Mouse (Mus musculus): Measurements from ENCODE around the gene Scaf4. TPM values are rescaled to one million over a fixed set of nuclear protein-coding genes. Genes with fewer than 3 reads are reported as not detected.

Gene Scaf4
- polyA plus RNA-seq, 1 experiment from 2014 or later = 34.1 TPM

DNA sequence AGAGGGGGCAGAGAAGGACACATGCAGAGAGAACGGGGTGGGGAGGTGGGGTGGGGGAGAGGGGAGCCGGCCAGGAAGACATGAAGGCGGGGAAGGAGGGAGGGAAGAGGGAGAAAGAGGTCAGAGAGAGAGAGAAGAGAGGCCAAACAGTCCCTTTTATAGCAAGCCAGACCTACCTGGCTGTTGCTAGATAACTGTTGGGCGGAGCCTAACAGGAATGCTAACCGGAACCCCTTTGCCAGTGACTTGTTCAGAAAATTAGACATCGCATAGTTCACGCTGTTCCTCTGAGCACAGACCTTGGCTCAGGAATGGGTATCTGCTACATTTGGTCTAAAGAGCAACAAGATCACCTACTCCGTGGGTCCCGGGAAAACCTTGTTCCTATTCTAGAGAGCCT, 6.7 kb upstream of the Scaf4 start:
- no peak for ATAC-seq (ENCODE audit: insufficient number of reproducible peaks, insufficient read depth, low FRiP score, low TSS enrichment, low read depth)
- Histone ChIP-seq H3K27ac (no peak overlapping the region), H3K27me3 (no peaks in the 10 kb centered on the region), H3K4me2 (no peak overlapping the region), H3K9ac (replicated peaks) (no peak overlapping the region), H3K4me3 (replicated peaks) (no peak overlapping the region), H3K36me3 (no peaks in the 10 kb centered on the region), H3K4me1 (replicated peaks) (no peaks in the 10 kb centered on the region), H3K9me3 (no peaks in the 10 kb centered on the region)
- WGBS = 55% methylated on average over 9 of the region's 9 CpGs

DNA sequence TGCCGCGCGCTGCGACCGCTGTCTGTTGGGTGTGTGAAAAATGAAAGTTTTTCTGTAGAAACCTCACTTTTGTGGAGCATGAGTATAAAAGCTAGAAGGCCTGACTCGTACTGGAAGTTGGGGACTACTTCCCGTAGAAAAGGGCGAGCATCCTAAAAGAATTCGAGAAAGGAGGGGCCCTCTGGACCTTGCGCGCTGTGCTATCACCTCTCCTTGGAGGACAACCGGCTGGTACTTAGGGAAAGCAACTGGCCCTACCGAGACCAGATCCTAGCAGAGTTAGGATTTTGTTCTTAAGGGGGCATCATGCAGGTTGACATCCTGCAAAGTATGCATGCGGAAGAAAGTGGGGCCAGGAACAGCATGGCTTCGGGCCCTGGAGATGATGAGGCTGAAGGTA, 613 bp upstream of the Scaf4 start:
- H3K27me3 ChIP-seq = no peaks in the 10 kb centered on the region
- no peaks in the 10 kb centered on the region for H3K9me3 ChIP-seq
- WGBS = 5% methylated on average over 15 of the region's 15 CpGs
- ATAC-seq (ENCODE audit: insufficient number of reproducible peaks, insufficient read depth, low FRiP score, low TSS enrichment, low read depth) = peak; percentile 2; the same call in 1 of the 2 replicates
- peak overlapping the region; percentile 92 for H3K4me2 ChIP-seq
- H3K27ac ChIP-seq = peak overlapping the region; percentile 96
- H3K36me3 ChIP-seq = no peaks in the 10 kb centered on the region
- H3K4me3 ChIP-seq (replicated peaks) = peak overlapping the region; percentile 100
- H3K4me1 ChIP-seq (replicated peaks) = peaks cover 36% of the 10 kb centered on the region
- H3K9ac ChIP-seq (replicated peaks) = peak overlapping the region; percentile 68

DNA sequence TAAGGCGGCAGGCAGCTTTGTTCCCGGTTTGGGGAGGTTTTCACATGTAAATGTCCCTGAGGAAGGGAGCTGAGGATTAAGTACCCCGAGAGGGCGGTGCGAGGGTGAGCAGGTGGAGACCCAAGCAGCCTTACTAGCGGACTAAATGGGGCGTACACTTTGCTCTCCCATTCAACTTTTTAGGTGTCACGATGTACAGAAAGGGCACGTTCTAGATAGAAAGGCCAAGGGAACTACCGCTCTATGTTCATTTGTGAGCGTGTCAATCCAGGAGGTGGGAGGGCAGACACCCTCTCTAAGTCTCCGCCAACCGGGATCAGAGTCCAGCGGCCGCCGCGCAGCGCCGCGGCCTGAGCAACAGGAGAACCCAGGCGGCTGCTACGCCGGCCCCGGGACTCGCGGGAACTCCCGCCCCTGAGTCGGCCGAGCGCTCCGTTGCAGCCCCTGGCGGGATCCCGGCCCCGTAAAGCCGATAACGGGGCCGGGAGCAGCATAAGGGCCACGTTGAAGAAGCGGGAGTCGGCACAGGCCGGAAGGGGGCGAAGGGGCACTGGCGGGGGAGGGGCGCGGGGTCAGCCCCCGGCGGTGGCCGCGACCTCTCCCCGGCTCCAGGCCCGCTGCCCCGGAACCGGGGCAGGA, 918 bp downstream of the Scaf4 start:
- no peaks in the 10 kb centered on the region for H3K36me3 ChIP-seq
- H3K27me3 ChIP-seq = no peaks in the 10 kb centered on the region
- WGBS = under 1% methylated on average over 42 of the region's 53 CpGs
- 0 out of 2 replicates have a peak, but pooled peaks have one; percentile 0 for ATAC-seq (ENCODE audit: insufficient number of reproducible peaks, insufficient read depth, low FRiP score, low TSS enrichment, low read depth)
- H3K4me3 ChIP-seq (replicated peaks) = peak overlapping the region; percentile 100
- H3K4me2 ChIP-seq = peak overlapping the region; percentile 92
- H3K9ac ChIP-seq (replicated peaks) = peak overlapping the region; percentile 98
- H3K27ac ChIP-seq = peak overlapping the region; percentile 96
- H3K4me1 ChIP-seq (replicated peaks) = peaks cover 40% of the 10 kb centered on the region
- H3K9me3 ChIP-seq = no peaks in the 10 kb centered on the region

DNA sequence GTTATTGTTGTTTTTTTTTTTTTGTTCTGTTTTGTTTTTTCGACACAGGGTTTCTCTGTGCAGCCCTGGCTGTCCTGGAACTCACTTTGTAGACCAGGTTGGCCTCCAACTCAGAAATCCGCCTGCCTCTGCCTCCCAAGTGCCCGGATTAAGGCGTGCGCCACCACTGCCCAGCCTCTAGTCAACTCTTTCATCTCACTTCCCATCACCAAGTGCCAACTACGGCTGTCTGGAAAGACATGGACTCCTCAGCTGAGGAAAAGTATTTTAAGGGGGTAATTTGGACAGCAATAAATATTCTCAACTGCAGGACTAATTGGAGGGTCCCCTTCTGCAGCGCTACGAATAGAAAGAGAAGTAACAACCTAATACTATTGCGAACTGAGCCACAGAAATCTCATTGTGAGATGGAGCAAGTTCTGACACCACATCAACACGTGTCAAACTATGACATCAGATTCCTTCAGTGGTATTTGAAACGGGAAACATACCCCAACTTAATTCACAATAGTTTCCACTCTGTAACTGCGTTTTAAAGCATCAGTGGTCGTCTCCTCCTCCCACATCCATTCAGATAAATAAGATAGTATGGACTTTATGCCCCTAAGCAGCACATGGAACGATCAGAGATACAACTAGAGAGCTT, 1.6 kb downstream of the Scaf4 start:
- no peaks in the 10 kb centered on the region for H3K27me3 ChIP-seq
- WGBS = 32% methylated on average over 14 of the region's 14 CpGs
- peak overlapping the region; percentile 100 for H3K4me3 ChIP-seq (replicated peaks)
- H3K27ac ChIP-seq = no peak overlapping the region
- peak overlapping the region; percentile 98 for H3K9ac ChIP-seq (replicated peaks)
- H3K4me1 ChIP-seq (replicated peaks) = peaks cover 40% of the 10 kb centered on the region
- ATAC-seq (ENCODE audit: insufficient number of reproducible peaks, insufficient read depth, low FRiP score, low TSS enrichment, low read depth) = no peak
- no peaks in the 10 kb centered on the region for H3K9me3 ChIP-seq
- H3K36me3 ChIP-seq = no peaks in the 10 kb centered on the region
- peak overlapping the region; percentile 92 for H3K4me2 ChIP-seq

DNA sequence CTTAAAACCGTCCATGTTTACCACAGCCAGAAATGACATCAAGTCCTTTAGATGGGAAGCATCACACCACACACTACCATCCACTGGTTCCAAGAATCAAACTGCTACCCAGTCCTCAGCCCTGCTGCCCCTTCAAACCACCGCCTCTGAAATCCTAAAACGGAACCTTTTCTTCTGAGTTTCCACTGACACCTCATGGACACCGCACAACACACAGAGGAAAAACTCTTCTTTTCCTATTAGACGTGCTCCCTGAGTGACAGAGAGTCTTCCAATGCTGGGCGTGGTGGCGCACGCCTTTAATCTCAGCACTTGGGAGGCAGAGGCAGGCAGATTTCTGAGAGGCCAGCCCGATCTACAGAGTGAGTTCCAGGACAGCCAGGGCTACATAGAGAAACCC, 2.9 kb downstream of the Scaf4 start:
- no peak overlapping the region for H3K4me2 ChIP-seq
- H3K9me3 ChIP-seq = no peaks in the 10 kb centered on the region
- H3K27ac ChIP-seq = no peak overlapping the region
- no peaks in the 10 kb centered on the region for H3K36me3 ChIP-seq
- WGBS = 91% methylated on average over 9 of the region's 9 CpGs
- no peak overlapping the region for H3K4me3 ChIP-seq (replicated peaks)
- H3K4me1 ChIP-seq (replicated peaks) = peaks cover 40% of the 10 kb centered on the region
- H3K27me3 ChIP-seq = no peaks in the 10 kb centered on the region
- ATAC-seq (ENCODE audit: insufficient number of reproducible peaks, insufficient read depth, low FRiP score, low TSS enrichment, low read depth) = no peak
- no peak overlapping the region for H3K9ac ChIP-seq (replicated peaks)

DNA sequence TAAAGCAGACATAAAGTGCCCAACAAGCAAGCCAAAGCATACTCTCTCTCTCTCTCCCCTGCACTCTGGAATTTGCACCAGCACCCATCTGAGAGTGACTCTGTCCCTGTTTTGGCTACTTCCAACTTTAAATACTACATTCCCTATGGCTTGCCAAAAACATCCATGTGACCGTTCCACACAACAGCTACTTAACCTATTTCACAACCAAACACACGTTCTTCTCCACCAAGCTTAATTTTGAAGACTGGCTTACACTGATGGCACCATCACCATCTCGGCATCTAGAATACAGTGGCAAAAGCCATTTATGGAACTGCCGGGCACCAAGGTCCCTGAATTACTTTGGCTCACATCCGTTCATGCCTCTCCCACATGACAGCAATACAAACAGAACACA, 3.3 kb downstream of the Scaf4 start:
- Histone ChIP-seq H3K4me2 (no peak overlapping the region), H3K27me3 (no peaks in the 10 kb centered on the region), H3K9me3 (no peaks in the 10 kb centered on the region), H3K4me1 (replicated peaks) (peaks cover 40% of the 10 kb centered on the region), H3K4me3 (replicated peaks) (no peak overlapping the region), H3K9ac (replicated peaks) (no peak overlapping the region), H3K27ac (no peak overlapping the region), H3K36me3 (no peaks in the 10 kb centered on the region)
- ATAC-seq (ENCODE audit: insufficient number of reproducible peaks, insufficient read depth, low FRiP score, low TSS enrichment, low read depth) = no peak
- WGBS = 88% methylated on average over 5 of the region's 5 CpGs

DNA sequence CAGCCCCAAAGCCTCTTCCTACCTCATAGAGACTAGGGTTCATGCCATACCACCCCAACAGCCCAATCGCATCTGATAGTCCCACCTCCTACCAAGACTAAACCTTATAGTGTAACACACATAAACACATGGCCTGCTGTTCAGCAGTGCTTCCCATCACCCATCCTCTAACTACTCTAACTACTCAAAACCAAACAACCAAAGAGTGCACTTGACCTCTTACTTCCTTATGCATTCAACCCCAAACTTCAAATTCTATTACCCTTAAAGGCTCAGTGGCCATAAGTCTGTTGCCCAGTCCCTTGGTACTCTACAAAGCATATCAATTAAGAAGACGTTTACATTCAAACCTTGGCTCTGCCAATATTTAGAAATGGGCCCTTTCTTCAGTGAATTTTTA, 3.8 kb downstream of the Scaf4 start:
- Histone ChIP-seq H3K4me3 (replicated peaks) (no peak overlapping the region), H3K4me1 (replicated peaks) (peaks cover 39% of the 10 kb centered on the region), H3K9me3 (no peaks in the 10 kb centered on the region), H3K4me2 (no peak overlapping the region), H3K27ac (no peak overlapping the region), H3K36me3 (no peaks in the 10 kb centered on the region), H3K27me3 (no peaks in the 10 kb centered on the region), H3K9ac (replicated peaks) (no peak overlapping the region)
- WGBS = 69% methylated on average over 2 of the region's 2 CpGs
- ATAC-seq (ENCODE audit: insufficient number of reproducible peaks, insufficient read depth, low FRiP score, low TSS enrichment, low read depth) = no peak

DNA sequence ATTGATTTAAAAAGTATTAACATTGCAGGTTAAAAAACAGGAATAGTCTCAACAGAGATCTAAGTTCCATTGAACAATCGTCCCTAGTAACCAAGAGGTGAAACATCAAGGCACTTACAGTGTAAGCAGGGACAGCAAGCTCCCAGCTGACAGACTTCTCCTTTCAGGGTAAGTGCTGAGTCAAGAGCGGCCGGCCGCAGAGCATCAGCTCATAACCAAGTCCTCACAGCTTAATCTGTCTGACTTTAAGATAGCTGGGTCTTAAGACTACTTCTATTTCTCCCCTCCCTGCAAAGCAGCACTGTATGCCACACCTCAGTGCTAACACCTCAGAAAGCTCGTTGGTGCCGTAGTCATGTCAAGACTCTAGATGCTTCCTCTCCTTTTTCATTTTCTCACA, 5.2 kb downstream of the Scaf4 start:
- 70% methylated on average over 6 of the region's 6 CpGs for WGBS
- Histone ChIP-seq H3K27me3 (no peaks in the 10 kb centered on the region), H3K36me3 (no peaks in the 10 kb centered on the region), H3K4me1 (replicated peaks) (peaks cover 32% of the 10 kb centered on the region), H3K9ac (replicated peaks) (no peak overlapping the region), H3K9me3 (no peaks in the 10 kb centered on the region), H3K27ac (no peak overlapping the region), H3K4me2 (no peak overlapping the region), H3K4me3 (replicated peaks) (no peak overlapping the region)
- no peak for ATAC-seq (ENCODE audit: insufficient number of reproducible peaks, insufficient read depth, low FRiP score, low TSS enrichment, low read depth)

DNA sequence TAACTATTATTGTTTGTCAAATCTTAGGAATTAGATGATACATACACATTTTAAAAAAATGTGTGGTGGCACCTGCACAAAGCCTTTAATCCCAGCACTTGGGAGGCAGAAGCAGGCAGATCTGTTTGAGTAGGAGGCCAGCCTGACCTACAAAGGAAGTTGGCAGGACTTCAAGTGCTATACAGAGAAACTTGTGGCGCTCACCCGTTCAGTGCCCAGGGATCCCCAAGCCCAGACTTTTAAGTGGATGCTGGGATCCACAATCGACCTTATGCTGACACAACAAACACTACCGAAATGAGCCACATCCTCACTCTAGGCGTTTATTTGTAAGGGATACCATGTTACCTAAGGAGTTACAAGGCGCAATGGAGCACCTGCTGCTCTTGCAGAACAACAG, 8.8 kb downstream of the Scaf4 start:
- Histone ChIP-seq H3K27ac (no peak overlapping the region), H3K27me3 (no peaks in the 10 kb centered on the region), H3K4me1 (replicated peaks) (peaks cover 7% of the 10 kb centered on the region; the same call in 1 of the 2 replicates), H3K4me2 (no peak overlapping the region), H3K36me3 (no peaks in the 10 kb centered on the region), H3K4me3 (replicated peaks) (no peak overlapping the region), H3K9me3 (no peaks in the 10 kb centered on the region), H3K9ac (replicated peaks) (no peak overlapping the region)
- ATAC-seq (ENCODE audit: insufficient number of reproducible peaks, insufficient read depth, low FRiP score, low TSS enrichment, low read depth) = no peak
- WGBS = 92% methylated on average over 6 of the region's 6 CpGs

DNA sequence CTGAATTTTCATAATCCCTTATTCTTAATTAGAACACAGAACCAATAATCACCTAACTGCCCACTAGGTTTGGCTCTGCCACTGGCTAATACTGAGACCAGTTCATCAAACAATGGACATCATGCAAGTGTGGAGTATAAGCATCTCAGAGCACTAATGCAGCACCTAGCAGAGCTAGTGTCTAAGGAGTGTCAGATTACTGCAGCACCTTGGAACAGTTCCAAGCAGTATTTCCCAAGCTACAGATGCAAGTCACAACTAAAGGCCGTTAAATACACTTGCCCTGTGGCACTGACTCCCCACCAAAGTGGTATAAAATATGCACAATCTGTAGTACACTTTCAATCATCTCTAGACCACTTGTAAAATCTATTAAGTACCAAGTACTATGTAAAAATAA, 17.7 kb downstream of the Scaf4 start:
- Histone ChIP-seq H3K36me3 (peaks cover 9% of the 10 kb centered on the region; the same call in 1 of the 2 replicates), H3K9ac (replicated peaks) (no peak overlapping the region), H3K4me1 (replicated peaks) (peaks cover 9% of the 10 kb centered on the region), H3K4me3 (replicated peaks) (no peak overlapping the region), H3K4me2 (no peak overlapping the region), H3K27ac (no peak overlapping the region), H3K9me3 (no peaks in the 10 kb centered on the region), H3K27me3 (no peaks in the 10 kb centered on the region)
- no peak for ATAC-seq (ENCODE audit: insufficient number of reproducible peaks, insufficient read depth, low FRiP score, low TSS enrichment, low read depth)
- WGBS = 9% methylated on average over 1 of the region's 1 CpGs

DNA sequence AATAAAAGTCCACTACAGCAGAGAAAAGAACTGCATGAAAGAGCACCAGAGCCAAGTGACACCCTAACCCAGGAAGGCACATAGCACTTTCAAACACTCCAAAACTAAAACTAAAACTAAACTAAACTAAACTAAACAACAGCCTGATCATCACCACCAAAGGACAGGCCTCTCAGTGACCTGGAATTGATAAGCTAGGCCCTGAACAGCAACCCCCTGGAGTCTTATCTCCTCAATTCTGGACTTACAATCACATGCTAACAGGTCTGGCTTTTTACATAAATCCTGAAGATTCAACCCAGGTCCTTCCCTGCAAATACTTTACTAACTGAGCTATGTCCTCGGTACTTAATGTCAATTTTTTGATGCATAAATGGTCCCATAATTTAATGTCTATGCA, 19.2 kb downstream of the Scaf4 start:
- Histone ChIP-seq H3K27ac (no peak overlapping the region), H3K9me3 (no peaks in the 10 kb centered on the region), H3K4me3 (replicated peaks) (no peak overlapping the region), H3K27me3 (no peaks in the 10 kb centered on the region), H3K4me2 (no peak overlapping the region), H3K9ac (replicated peaks) (no peak overlapping the region), H3K4me1 (replicated peaks) (peaks cover 9% of the 10 kb centered on the region), H3K36me3 (peaks cover 24% of the 10 kb centered on the region; the same call in 1 of the 2 replicates)
- ATAC-seq (ENCODE audit: insufficient number of reproducible peaks, insufficient read depth, low FRiP score, low TSS enrichment, low read depth) = no peak
- 88% methylated on average over 1 of the region's 1 CpGs for WGBS

DNA sequence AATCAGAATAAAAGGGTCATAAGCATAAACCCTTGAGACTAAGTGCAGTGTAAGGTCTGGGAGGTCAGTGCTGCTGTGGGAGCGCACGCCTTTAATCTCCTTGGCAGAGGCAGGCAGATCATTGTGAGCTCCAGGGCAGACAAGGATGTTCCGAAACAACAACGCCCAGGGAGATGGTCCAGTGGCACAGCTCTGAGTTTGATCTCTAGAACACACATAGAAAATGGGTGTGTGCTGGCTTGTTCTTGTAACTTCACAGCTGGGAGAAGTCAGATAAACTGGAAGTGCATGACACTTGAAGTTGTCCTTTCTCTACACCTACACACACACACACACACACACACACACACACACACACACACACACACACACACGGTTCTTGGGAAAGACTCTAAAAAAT, 20.3 kb downstream of the Scaf4 start:
- no peaks in the 10 kb centered on the region for H3K27me3 ChIP-seq
- peaks cover 35% of the 10 kb centered on the region for H3K36me3 ChIP-seq
- H3K27ac ChIP-seq = no peak overlapping the region
- H3K9ac ChIP-seq (replicated peaks) = no peak overlapping the region
- H3K4me2 ChIP-seq = no peak overlapping the region
- H3K9me3 ChIP-seq = no peaks in the 10 kb centered on the region
- ATAC-seq (ENCODE audit: insufficient number of reproducible peaks, insufficient read depth, low FRiP score, low TSS enrichment, low read depth) = no peak
- 88% methylated on average over 5 of the region's 5 CpGs for WGBS
- no peak overlapping the region for H3K4me3 ChIP-seq (replicated peaks)
- H3K4me1 ChIP-seq (replicated peaks) = peaks cover 8% of the 10 kb centered on the region

Measured in limb, embryonic 12.5 days (tissue).